Mouse (Mus musculus) Patski (cell line): ENCODE data around the gene Med20. TPM values are rescaled to one million over a fixed set of nuclear protein-coding genes. Genes with fewer than 3 reads are reported as not detected.
"Not testable (repeated sequence)": the region's sequence is repeated elsewhere in the genome, so short reads cannot be mapped to it uniquely, and the experiment has no call there.

Experiments used
- ATAC-seq: fragments of 100-300 bp; one replicate; pipeline ENCODE4 v1.8.0; 2021
- CTCF ChIA-PET: fragments of 350-600 bp; sonication (Branson Sonifier 250); formaldehyde crosslinking; loops from one replicate; lab custom pipeline; 2022; ENCODE audit warnings: inconsistent platforms; lab: Charles Lee
- POLR2A ChIA-PET: fragments of 350-600 bp; sonication (Branson Sonifier 250); formaldehyde crosslinking; loops from one replicate; lab custom pipeline; 2022; ENCODE audit warnings: antibody characterized with exemption, inconsistent platforms; lab: Charles Lee
- DNase-seq: peaks from one replicate; pipeline ENCODE4 v3.0.0-alpha.2; 2011; ENCODE audit warnings: low read depth, low spot score
- H3K27me3 ChIP-seq: fragments of 371-371 bp; one replicate; pipeline ENCODE4 v1.5.1; 2021
- CTCF ChIP-seq: fragments of 100-300 bp; IDR thresholded peaks from one replicate; pipeline ENCODE4 v1.5.1; 2021
- in situ Hi-C: fragments of 300-500 bp; cut with MboI; formaldehyde crosslinking; loops from 3 replicates; pipeline ENCODE4 v1.11.1; 2018; ENCODE audit warnings: low pct_unique_long_range_greater_than_20kb, mixed read lengths
- polyA plus RNA-seq: library from polyadenylated mRNA; unstranded; gene quantifications from one replicate; pipeline ENCODE4 v1.2.3, GENCODE M21; 2021

The Med20 gene
- polyA plus RNA-seq, 1 experiment from 2014 or later, result 36.3 TPM

DNA sequence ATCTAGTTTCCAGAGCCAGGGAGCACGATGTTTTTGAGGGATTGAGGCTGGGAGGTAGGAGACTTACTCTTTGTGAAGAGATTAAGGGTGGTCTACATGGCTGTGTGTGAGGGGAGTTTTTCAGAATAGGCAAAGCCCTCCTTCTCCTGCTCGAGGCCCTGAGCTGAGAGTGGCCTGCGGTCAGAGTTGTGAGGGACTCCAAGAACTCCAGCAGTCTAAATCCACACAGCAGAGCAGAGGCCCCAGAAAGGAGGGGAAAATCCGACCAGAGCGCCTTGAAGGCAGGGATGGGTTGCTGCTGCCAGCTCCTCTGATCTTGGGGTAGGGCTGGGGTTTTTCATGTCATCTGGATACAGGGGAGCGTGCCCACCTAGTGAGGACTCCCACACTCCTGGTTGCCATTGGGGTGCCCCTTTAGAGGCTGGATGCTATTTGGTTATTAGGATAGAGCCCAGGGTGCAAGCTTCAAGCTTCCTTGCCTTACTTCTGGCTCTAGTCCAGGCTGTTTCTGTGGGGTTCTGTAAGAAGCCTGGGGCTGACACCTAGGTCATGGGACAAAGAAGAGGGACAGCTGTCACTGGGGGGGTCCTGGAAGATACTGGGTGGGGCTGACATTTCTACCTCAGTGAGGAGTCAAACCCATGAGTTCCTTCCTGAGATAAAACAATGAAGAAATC lies 15.1 kb upstream of the Med20 start:
- POLR2A ChIA-PET, result interaction anchor here (0.6 kb wide), 1 partner anchor 801 kb away, joined by 3 read pairs; no protein-coding TSS in a partner anchor
- CTCF ChIA-PET, result interaction anchor here (0.7 to 2.8 kb wide), 5 partner anchors 14 to 85 kb away, joined by 3 to 23 read pairs (median 5); partner anchors contain the start of genes Bysl, Gm20517 and Med20
- no peaks in the 10 kb centered on the region for H3K27me3 ChIP-seq
- TF ChIP-seq CTCF, result no peak
- no peak for DNase-seq
- ATAC-seq, result no peak
- in situ Hi-C loops, result no loop called here

DNA sequence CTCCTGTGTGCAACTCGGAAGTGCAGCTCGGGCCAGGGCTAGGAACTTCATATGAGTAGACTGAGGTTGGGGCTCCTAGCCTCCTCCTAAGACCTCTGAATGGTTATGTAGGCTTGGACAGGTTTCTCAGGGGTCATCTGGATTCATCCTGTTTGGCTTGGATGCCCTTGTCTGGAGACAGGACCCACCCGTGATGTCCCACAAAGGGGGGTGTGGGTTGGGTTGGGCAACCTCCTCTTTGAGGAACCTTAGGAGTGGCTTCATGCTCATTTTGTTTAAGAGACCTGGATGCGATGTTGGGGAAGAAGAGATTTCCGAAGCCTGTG lies 14.6 kb upstream of the Med20 start:
- TF ChIP-seq CTCF, result no peak
- H3K27me3 ChIP-seq, result no peaks in the 10 kb centered on the region
- DNase-seq (no peak), ATAC-seq (no peak)
- ChIA-PET POLR2A (no interaction called here), CTCF (interaction anchor here (1.9 to 2.8 kb wide), 3 partner anchors 13 to 86 kb away, joined by 5 to 23 read pairs (median 6); partner anchors contain the start of genes Bysl, Gm20517 and Med20)
- in situ Hi-C loops, result no loop called here

DNA sequence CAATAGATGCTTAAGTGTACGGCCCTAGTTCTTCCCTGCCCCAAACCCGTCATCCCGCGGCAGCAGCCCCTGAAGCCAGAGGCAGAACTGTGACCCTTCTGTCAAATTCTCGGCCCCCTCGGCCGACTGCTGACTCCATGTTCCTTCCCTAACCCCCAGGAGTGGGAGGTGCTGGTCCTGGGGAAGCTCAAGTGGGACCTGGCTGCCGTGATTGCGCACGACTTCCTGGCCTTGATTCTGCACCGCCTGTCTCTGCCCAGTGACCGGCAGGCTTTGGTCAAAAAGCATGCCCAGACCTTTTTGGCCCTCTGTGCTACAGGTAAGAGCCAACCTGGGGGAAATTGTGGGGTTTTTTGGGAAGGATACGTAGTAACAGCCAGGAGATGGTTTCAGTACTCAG lies 14.1 kb upstream of the Med20 start:
- TF ChIP-seq CTCF, result no peak
- CTCF ChIA-PET, result interaction anchor here (1.6 to 2.8 kb wide), 4 partner anchors 10 to 86 kb away, joined by 3 to 23 read pairs (median 8); no protein-coding TSS in a partner anchor
- POLR2A ChIA-PET, result no interaction called here
- in situ Hi-C loops, result no loop called here
- DNase-seq (no peak), ATAC-seq (no peak)
- H3K27me3 ChIP-seq, result no peaks in the 10 kb centered on the region

DNA sequence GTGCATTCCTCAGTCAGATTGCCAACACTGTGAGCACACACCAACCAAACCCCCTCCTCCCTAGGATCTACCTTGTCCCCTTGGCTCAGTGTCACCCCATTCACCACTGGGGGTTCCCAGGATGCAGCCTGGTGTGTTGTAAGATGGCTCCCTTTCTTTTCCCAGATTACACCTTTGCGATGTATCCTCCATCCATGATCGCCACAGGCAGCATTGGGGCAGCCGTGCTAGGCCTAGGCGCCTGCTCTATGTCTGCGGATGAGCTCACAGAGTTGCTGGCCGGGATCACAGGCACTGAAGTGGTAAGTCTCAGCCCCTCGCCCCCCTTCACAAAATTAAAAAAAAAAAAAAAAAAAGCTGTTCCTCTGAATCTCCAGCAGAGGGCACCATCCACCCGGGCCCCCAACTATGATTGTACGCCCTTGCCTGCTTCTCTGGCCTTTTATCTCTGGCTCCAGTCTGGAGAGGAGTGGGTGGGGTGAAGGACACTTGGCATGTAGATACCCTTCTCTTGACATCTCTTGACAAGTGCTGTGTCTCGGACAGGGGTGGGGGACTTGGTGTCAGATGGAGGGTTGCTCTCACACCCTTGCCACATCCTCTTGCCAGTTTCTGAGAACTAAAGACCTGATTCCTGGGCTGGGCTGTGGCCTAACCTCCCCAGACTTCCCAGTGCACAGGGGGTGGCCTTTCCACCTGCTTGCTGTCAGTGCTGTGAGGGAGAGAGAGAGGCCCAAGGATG lies 13.4 kb upstream of the Med20 start:
- CTCF ChIA-PET, result interaction anchor here (1.2 to 2.8 kb wide), 5 partner anchors 11 to 87 kb away, joined by 3 to 12 read pairs (median 3); no protein-coding TSS in a partner anchor
- H3K27me3 ChIP-seq, result no peaks in the 10 kb centered on the region
- DNase-seq (no peak), ATAC-seq (no peak)
- TF ChIP-seq CTCF, result no peak
- in situ Hi-C loops, result no loop called here
- POLR2A ChIA-PET, result no interaction called here

DNA sequence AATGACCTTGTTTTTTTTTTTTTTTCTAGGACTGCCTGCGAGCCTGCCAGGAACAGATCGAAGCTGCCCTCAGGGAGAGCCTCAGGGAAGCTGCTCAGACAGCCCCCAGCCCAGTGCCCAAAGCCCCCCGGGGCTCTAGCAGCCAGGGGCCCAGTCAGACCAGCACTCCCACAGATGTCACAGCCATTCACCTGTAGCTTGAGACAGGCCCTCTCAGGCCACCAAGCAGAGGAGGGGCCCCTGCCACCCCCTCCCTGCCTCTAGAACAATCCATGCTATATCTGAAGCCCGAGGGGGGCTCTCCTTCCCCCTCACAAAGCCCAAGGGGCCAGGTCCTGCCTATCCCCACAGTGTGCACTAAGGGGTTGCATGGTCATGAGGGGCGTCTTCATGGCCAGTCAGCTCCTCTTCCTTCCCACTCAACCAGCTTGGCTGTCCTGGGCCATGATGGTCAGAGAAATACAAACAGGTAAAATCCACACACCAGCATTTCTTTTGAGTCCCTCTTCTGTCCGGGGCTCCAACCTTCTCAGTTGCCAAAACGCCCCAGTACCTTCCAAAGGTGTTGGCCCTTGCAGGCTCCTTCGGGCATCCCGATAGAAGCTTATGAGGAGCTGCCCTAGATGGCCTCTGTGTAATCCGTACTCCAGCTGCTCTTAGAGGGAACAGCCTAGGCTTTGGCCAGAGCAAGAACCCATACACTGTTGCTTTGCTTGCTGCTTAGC lies 12.6 kb upstream of the Med20 start:
- H3K27me3 ChIP-seq, POLR2A ChIA-PET, in situ Hi-C loops, DNase-seq, ATAC-seq: not testable (repeated sequence)
- CTCF ChIA-PET, result interaction anchor here (1.2 to 2.8 kb wide), 5 partner anchors 10 to 87 kb away, joined by 3 to 12 read pairs (median 3); no protein-coding TSS in a partner anchor

DNA sequence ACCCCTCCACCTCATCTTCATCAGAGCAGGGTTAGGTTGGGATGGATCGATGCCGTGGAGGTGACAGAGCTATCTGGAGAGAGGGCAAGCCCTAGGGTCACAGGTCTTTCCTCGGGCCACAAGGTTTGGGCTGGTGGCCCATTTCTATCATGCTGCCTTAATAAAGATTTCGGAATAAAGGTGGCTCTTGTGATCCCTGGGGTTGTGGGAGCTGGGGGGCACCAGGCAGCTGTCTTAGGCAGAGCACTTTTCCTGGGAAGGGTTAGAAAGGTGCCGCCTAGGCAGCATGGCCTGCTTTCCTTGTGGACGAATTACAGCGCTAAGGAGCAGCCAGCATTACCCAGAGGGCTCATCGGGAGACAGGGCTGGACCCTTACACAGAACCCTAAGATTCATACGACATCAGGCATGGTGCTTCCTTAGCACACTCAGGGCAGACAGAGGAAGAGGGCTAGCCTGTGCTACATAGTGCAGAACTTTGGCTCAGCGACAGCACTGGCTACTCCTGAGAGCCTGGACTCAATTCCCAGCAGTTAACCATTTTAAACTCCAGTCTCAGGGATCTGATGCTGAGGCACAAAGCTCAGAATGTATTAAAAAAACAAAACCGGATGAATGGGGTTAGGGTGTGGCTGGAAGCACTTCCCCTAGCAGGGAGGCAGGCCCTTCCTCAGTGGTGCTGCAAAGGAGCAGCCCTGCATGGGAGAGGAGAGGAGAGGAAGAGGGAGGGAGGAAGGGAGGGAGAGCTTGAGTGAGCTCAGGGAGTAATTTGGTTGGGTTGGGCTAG lies 11.7 kb upstream of the Med20 start:
- DNase-seq (no peak), ATAC-seq (no peak)
- ChIA-PET CTCF (interaction anchor here (1.9 to 2.8 kb wide), 3 partner anchors 9 to 88 kb away, joined by 5 to 12 read pairs (median 7); no protein-coding TSS in a partner anchor), POLR2A (interaction anchor here (1.1 kb wide), 1 partner anchor 11 kb away, joined by 4 read pairs; no protein-coding TSS in a partner anchor)
- in situ Hi-C loops, result no loop called here
- TF ChIP-seq CTCF, result no peak
- H3K27me3 ChIP-seq, result no peaks in the 10 kb centered on the region

DNA sequence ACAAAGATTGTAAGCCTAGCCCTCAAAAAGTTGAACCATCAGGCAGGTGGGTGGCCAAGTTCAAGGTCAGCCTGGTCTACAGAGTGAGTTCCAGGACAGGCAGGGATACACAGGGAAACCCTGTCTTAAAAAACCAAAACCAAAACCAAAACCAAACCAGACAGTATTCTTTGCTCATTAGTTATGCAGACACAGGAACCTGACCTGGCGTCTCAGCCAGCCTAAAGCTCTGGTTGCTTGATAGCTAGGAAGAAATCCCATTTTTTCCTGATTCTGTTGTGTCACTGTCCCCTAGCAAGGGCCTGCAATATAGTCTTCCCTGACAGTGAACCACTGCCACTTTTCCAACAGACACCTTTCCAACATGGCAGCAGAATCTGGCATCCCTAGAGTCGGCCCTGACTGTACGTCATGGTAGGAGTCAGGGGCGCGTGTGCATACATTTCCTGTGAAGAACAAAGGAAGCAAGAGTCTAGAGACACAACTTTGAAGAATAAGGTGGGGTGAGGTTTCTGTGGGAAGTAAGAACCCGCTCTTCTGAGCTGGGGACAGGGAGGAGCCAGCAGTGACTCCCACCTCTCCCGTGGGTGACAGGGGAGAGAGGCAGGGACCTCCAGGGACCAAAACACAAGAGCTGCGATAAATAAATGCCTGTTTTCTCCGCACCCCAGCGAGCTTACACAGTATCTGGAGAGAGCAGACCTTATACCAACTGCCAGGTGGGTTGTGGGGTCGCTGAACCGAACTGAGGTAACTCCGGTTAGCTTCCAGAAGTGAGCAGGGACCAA lies 10.6 kb upstream of the Med20 start:
- TF ChIP-seq CTCF, result no peak
- in situ Hi-C loops, result no loop called here

DNA sequence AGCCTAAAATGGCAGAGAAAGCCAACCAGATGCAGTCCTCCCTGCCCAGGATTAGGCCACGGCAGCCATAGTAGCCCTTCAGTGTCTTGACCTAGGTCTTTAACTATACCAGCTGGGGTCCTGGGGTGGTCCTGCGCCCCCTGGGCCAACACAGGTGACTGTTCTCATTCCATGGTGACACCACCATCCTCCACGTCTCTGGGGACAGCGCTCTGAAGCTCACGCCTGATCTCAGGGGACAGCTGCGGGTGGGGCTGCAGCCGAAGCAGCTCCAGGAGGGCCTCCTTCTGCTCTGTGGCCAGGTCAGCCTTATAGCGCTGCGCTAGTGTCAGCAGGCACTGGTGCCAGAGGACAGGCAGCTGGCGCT lies 10.0 kb upstream of the Med20 start:
- ATAC-seq (no peak), DNase-seq (no peak)
- in situ Hi-C loops, result no loop called here
- ChIA-PET CTCF (interaction anchor here (1.6 to 2.1 kb wide), 4 partner anchors 8 to 90 kb away, joined by 3 to 7 read pairs (median 4); no protein-coding TSS in a partner anchor), POLR2A (interaction anchor here (0.8 kb wide), 1 partner anchor 40 kb away, joined by 3 read pairs; no protein-coding TSS in a partner anchor)
- H3K27me3 ChIP-seq, result no peaks in the 10 kb centered on the region
- no peak for TF ChIP-seq CTCF

More for the DNA sequence above, 10.6 kb upstream of the Med20 start:
- POLR2A ChIA-PET, result interaction anchor here (0.8 to 1.1 kb wide), 2 partner anchors 10 to 40 kb away, joined by 3 to 4 read pairs; no protein-coding TSS in a partner anchor
- H3K27me3 ChIP-seq, result no peaks in the 10 kb centered on the region
- no peak for DNase-seq
- ATAC-seq, result no peak
- CTCF ChIA-PET, result interaction anchor here (1.6 to 2.1 kb wide), 4 partner anchors 8 to 90 kb away, joined by 3 to 7 read pairs (median 4); no protein-coding TSS in a partner anchor

DNA sequence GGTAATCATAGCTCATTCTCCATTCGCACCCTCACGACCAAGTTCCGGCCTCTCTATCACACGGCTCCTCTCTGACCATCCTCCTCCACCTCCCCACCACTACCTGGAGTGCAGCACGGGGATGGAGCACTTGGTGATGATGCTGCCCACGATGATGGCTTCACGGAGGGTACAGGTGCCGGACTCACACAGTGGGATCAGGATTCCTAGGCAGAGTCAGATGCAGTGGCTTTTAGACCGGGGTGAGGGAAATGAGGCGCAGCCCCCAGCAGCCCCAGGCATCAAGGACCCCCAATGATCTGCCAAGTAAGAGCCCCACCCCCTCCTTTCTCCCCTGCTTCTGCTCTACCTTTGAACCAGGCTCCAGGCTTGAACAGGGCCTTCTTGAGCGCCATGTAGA lies 9.1 kb upstream of the Med20 start:
- TF ChIP-seq CTCF, result no peak
- H3K27me3 ChIP-seq, result no peaks in the 10 kb centered on the region
- in situ Hi-C loops, result no loop called here
- DNase-seq (no peak), ATAC-seq (no peak)
- ChIA-PET CTCF (interaction anchor here (1.6 to 2.1 kb wide), 3 partner anchors 8 to 91 kb away, joined by 3 to 5 read pairs (median 4); no protein-coding TSS in a partner anchor), POLR2A (no interaction called here)
